Mouse (Mus musculus) embryo, embryonic 10.5 days (tissue): Measurements from ENCODE around the gene Hnrnpc.
A peak's percentile ranks its signal among the peaks of the same experiment; 100 is the strongest.
"Not testable (repeated sequence)": the region's sequence is repeated elsewhere in the genome, so short reads cannot be mapped to it uniquely, and the experiment has no call there.

Experiments
- DNase-seq: peaks from one replicate; pipeline ENCODE4 v3.0.0-alpha.2; 2015; ENCODE audit warnings: low spot score

The Hnrnpc gene

DNA sequence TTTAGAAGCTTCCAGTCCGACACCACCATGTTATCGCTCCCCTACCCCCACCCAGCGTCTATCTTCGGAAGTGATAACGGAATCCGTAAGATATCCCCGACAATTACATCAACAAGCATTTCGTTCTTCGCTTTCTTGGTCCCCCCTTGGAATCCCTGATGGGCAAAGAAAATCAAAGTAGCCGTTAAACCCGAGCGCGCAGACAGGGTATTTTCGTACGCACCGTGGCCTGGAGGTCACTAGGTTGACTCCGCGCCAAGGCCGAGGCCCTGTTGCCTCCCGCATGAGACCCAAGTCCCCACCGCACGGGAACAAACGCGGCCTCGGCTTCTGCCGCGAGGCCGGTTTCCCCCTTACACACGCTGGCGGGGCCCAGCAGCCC lies 363 bp downstream of the Hnrnpc start:
- DNase-seq: peak; percentile 60

DNA sequence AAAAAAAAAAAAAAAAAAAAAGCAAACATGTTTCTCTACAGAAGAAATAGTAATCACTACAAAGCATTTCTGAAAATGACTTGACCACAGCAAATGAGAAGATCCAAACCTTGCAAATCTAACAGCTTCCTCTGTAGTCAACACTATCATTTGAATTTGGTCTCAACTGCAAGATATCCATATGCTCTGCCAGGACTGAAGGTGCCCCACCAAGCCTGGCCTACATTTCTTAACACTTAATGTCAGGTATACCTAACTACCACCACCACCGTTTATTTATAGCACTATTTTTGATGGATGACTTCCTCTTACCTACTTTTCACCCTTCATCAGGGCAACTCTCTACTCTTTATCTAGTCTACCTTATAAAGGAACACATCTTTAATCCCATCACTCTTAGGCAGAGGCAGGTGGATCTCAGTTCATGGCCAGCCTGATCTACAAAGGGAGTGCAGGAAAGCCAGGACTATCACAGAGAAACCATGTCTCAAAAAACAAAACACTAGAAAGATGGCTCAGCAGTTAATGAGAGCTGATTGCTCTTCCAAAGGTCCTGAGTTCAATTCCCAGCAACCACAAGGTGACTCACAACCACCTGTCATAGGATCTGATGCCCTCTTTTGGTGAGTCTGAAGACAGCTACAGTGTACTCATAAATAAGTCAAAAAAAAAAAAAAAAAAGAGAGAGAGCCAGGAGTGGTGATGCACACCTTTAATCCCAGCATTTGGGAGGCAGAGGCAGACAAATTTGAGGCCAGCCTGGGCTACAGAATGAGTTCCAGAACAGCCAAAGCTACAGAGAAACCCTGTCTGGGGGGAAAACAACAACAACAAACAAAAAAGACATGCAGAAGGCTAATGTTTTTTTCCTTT lies 2.3 kb downstream of the Hnrnpc start:
- no peak for DNase-seq

DNA sequence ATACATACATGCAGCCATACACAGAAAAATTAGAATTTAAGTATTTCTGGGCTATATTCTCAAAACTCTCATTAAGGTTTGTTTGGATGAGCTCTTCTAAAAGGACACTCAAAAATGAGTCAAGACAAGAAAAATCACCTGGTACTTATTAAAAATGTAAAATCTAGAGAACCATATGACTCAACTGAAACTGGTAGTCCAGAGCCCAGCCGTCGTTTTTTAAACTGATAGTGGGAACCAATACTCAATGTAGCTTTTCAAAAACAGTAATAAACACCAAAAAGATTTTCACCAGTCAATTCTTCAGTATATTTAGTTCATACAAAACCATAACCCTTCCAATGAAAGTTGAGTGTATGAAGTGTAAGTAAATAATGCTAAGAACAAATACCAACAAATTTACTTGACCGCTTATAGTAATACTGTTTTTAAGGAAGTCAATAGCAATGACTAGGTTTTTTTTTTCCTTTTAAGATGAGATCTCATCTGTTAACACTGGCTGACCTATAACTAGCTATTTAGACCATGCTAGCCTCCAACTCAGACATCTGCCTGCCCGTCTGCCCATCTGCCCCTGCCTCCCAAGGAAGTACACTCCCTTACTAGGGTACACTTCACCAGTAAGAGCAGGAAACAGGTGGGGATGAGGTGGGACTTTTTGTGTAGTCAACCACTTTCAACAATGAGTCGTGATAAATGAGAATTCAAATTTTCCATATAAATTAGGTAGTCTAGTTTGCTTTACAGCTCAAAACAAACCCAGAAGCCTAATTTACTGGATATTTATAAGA lies 3.5 kb downstream of the Hnrnpc start:
- DNase-seq: no peak

DNA sequence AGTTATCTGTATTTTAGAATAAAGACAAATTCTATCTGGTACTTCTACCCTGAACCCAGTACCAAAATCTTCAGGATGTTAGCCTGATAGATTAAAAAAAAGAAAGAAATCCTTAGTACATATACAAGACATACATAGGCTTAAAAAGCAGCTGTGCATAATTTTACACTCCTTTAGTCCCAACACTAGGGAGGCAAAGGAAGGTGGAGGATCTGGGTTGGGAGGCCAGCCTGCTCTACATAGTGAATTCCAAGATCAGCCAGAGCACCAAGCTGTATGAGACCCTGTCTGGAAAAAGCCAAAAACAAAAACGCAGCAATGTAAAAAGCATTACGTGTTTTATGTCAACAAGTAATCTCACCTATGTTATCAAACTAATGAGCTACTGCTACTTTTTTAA lies 4.3 kb downstream of the Hnrnpc start:
- no peak for DNase-seq

DNA sequence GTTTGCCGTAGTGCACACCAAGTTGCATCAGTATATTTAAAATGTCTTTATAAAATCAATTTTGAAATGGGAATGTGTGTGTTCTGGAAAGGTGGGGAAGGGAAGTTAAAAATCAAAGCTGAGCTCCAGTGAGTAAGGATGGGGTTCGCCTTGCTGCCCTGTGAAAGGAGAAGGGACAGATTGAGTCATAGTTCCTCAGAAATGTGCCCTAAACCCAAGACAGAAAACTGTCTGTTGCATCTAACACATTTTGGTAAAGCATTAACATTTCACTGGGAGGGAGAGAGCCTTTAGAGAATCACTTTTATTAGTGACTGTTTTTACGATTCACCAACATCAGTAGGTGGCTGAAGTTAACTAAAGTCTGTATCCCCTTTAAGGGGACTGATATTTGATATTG lies 5.4 kb downstream of the Hnrnpc start:
- DNase-seq: not testable (repeated sequence)

DNA sequence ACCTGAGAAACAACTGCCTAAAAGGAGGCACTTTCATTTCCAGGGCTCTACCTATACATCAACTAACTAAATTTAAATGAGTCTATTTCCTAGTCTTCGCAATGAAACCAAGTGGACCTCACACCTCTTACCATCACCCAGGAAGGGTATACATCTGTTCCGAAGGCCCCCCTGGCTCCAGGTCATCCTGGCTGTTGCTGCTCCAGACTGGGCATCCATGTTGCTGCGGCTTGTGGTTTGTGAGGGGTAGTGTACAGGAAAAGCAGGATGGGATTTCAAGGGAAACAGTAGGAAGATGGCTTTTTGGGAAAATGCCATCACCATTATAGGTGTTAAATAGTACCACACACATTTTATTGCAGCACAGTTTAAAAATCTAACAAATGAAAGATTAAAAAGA lies 6.6 kb downstream of the Hnrnpc start:
- not testable (repeated sequence) for DNase-seq

DNA sequence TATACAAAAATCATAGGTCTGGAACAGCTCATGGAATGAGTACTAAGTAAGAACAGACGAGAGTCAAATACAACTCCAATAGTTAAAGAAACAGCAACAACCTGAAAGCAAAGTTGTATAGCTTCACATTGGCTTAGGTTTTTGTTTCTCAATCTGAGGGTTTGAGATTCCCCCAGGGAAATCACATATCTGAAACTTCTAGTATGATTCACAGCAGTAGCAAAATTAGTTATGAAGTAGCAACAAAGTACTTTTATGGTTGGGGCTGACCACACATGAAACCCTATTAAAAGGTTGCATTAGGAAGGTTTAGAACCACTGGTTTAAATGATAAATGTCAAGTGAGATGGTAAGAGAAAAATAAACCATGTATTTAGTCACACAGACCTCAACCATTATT lies 9.3 kb downstream of the Hnrnpc start:
- DNase-seq: no peak

DNA sequence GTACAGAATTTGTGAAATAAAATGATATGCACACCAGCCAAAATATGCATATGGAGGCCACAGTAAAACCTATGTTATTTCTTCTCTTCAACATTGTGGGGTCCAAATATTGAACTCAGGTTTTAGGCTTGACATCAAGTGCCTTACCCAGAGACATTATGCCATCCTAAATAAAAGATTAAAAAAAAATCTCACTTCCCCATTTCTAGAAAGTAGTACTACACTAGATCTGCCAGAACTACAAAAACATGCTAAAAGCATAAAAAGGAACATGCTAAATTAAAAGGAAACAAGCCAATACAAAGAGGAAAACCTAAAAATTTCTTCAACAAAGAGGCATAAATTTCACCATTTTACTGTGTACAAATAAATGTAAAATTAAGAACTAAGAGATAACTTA lies 20.7 kb downstream of the Hnrnpc start:
- DNase-seq: no peak

DNA sequence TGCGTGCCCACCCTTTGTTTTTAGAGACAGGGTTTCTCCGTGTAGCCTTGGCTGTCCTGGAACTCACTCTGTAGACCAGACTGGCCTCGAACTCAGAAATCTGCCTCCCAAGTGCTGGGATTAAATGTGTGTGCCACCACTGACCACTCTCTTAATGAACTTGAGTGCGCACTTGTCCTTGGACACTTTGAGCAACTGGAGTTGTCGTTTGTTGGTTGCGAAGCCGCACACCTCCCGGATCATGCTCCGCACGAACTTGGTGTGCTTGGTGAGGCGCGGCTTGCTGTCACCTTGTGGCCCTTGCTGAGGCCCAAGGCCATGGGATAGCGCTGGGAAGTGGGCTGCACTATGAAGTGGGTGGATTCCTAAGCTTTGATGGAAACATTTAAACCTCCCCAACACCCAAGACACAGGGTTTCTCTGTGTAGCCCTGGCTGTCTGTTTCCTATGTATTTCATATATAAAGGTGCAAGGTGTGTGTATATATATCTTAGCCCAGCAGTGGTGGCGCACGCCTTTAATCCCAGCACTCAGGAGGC lies 32.2 kb downstream of the Hnrnpc start:
- DNase-seq: no peak

DNA sequence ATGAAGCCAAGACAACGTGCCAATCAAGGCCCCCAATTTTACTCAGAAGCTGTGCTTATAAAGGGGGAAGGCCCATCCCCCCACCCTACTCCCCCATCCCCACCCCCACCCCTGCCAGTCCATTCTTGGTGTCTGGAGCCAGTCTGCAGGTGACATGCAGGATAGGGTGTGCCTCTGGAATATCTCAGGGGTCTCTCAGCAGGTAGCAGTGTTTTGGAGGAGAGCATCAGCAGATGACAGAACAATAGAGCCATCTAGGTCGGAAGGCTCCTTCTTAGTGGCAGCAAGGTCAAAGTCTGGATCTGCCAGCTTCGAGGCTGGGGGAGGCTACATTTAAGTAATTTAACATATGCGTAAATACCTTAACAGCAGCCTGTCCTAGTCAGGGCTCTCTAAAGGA lies 37.7 kb downstream of the Hnrnpc start:
- no peak for DNase-seq

DNA sequence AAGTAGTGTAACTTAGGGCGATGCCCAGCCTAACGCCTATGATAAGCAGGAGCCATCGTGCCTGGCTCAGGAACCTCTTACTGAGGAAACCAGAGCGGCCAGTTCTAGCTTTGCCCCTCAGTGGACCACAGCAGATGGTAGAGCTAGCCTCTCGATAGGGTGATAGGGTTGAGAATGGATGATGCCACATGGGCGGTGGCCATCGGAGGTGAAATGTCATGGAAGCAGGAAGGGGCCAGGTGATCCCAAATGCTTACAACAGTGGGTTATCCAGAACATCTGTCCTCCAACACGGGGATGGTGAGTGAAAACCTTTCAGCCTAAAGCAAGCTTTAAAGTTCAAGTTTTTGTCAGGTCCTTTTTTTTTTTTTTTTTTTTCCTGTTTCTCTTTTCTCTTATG lies 42.0 kb downstream of the Hnrnpc start:
- DNase-seq: no peak

DNA sequence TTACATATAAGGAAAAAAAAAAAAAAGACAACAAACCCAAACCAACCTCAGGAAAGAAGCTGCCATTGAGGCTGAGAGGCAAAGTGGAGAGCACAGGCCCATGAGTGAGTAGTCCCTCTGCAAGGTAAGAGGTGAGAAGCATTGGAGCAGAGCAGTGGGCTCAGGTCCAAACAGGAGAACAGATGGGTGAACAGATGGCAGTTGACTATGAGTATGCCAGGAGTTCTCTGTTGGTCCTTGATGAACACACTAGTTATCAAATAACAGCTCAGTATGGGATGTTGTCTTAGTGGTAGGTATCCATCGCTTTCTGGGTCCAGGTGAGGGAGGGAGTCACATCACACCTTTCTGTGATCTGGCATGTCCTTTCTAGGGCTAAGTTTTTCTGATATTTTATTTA lies 43.0 kb downstream of the Hnrnpc start:
- DNase-seq: no peak

DNA sequence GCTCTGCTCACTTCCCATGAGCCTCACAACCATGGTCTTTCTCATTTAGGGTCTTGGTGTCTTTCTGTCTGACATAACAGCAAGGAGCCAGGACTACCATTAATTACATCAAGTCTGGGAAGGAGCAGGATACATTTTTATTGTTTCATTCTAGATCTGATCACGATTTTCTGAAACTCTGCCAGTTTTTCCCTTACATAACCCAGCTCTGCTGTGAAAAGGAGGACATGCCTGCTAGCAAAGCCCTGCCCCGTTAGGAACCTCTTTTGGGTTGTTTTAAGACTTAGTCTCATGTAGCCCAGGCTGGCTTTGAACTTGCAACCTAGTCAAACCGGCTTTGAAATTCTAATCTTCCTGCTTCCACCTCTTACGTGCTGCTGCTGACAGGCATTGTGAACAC lies 43.8 kb downstream of the Hnrnpc start:
- no peak for DNase-seq

DNA sequence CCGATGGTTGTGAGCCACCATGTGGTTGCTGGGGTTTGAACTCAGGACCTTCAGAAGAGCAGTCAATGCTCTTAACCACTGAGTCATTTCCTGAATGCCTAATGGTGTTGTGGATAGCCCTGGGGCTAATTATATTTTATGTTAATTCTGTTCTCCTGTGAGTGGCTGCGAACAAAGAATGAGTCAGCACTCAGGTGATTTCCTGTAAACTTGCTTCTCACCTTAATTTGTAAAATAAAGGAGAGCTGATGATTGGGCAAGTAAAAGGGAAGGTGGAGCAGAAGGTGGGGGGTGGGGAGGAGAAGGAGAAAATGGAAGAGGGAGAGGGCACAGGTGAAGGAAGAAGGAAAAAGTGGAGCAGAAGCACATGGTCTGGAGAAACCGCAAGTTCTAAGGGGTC lies 51.1 kb downstream of the Hnrnpc start:
- DNase-seq: not testable (repeated sequence)

DNA sequence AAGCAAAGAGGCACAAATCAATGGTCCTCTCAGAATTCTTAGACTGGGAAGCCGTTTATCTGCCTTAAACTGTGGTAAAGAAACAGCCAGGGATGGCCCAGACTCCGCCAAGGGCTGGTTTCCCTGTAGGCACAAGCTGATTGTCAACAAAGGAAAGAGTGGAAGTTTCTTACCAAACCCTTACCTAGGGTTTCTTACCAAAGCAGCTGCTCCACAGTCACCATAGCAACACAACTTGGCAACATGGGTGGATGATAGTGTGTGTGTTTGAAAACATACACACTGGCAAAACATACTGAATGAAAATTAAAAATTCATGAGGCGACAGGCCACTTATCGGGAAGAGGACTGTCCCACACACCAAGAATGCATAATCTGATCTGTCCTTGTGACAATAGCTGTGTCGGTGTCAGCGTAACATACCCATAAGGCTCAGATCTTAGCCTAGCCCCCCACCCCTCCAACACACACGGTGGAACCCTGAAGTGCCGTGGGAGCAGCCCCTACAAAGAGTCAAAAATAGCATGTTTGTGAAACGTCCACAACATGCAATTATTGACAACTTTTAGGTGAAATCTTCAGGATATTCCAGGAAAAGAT lies 57.8 kb downstream of the Hnrnpc start:
- no peak for DNase-seq

DNA sequence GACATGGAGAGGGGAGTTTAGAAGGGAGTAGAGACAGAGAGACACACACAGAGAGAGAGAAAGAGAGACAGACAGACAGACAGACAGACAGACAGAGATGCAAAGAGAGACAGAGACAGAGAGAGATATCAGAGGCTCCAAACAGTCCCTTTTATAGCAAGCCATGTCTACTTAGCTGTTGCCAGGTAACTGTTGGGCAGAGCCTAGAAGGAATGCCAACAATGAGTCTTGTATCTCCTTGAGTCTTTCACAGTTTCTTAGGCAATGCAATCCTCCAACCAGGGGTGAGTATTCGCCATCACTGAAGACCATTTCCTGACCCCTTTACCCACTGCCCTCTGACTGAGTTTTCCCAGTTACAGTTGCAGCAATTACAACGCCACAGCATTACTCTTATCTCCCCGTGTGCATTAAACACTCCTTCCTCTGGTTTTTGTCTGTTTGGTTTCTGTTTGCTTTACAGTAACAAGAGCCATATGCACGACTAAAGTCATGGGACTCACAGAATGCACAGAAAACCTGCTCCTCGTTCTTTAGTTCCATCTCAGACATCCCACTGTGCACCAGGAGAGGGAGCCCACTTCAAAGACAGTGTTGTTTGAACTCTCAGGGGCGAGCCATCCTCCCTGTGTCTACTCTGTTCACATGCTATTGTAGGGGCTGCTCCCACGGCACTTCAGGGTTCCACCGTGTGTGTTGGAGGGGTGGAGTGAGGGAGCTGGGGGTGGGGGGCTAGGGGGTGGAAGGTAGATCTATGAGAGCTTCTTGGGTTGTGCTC lies 58.7 kb downstream of the Hnrnpc start:
- DNase-seq: peak; percentile 76

DNA sequence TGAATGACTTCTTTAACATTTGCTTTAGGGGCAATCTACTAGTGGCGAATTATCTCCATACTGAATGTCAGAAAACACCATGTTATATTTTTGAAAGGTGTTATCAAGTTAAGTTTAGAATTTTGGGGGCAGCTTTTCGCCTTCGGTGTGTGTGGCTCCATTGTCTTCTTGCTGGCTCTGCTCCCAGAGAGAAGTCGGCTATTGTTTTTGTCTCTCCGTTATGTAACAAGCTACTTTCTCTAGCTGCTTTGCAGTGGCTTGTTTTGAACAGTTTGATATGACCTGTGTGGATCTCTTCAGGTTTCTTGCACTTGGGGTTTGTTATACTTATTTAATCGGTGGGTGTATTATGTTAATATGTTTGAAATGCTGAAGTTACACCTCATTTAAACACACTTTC lies 60.4 kb downstream of the Hnrnpc start:
- no peak for DNase-seq

DNA sequence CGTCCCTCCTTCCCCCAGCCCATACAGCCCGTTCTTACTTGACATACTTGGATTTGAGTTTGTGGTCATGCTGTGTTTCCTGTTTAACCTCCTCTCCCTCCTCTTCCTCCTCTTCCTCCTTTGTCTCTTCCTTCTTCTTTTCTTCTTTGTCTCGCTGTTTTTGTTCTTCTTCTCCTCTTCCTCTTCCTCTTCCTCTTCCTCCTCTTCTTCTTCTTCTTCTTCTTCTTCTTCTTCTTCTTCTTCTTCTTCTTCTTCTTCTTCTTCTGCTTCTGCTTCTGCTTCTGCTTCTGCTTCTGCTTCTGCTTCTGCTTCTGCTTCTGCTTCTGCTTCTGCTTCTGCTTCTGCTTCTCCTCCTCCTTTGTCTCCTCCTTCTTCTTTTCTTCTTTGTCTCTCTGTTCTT lies 61.5 kb downstream of the Hnrnpc start, which contains the start of gene Olfr221:
Gene Olfr221, minus strand, starts transcription at position 101 of the 400 bp plus-strand sequence.
- not testable (repeated sequence) for DNase-seq

DNA sequence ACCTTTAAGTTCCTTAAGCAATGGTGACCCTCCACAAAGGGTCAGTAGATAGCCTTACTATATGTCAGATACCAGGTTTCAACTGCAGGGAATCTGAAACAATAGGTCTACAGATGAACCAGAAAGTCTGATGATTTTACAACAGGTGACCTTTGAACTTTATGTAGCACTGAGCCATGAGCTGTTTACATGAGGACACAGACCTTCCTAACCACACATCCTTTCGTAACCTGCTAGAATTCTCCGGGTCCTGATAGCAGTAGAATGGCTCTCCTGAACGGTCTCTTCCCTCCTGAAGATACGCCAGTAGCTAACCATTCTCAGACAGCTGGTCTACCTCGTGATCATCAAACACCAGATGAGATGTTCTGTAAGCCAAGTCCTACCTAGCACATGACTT lies 64.5 kb downstream of the Hnrnpc start:
- DNase-seq: no peak

DNA sequence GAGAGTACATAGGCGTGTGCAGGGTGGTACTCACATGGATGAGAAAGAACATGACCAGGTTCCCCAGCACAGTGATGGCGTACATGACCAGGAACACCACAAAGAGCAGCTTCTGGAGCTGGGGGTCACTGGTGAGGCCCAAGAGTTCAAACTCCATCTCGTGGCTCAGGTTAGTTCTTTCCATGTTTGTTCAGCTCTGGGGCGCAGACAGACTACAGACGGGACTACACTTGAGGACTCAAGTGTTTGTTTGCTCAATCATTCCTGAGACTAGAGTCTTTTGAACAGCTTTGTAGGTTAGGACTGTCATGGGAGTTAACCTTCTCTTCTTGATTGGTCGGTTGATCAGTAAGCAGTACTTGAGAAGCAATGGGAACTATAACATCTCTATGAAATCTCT lies 67.9 kb downstream of the Hnrnpc start:
- DNase-seq: no peak

DNA sequence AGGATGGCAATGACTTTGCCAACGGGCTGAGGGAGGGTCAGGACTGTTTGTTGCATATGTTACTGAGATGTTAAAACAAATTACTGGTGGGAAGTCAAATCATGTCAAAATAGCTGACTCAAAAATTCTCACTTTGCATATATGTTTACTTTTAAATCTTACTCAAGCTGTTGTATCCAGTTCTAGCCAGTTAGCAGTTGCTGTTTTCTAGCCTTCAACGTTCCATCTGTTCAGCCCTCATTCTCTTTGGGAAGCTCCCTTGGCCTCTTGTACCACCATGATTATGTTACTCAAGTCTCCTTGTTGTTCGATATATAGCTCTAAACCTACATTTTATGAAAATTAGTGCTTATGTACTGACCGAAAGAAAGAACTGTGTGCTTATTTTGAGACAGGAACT lies 77.5 kb downstream of the Hnrnpc start:
- no peak for DNase-seq

DNA sequence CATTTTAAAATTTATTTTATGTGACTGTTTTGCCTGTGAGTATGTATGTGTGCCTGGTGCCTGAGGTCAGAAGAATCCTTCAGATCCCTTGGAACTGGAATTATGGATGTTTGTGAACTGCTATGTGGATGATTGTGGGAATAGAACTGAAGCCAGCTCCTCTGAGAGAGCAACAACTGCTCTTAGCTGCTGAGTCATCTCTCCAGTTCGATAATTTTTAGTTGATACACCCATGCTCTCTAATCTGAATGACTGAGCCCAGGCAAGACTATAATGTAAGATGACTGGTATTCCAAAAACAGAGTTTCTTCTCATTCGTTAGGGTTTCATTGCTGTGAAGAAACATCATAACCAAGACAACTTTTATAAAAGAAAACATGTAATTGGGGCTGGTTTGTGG lies 79.7 kb downstream of the Hnrnpc start:
- no peak for DNase-seq
